Mouse (Mus musculus) ZHBTc4 (cell line): ENCODE data around the gene Chchd6.

Experiments
- DNase-seq: peaks from one replicate; pipeline ENCODE4 v3.0.0-alpha.2; 2011; ENCODE audit warnings: low read depth, low spot score

Chchd6 gene

DNA sequence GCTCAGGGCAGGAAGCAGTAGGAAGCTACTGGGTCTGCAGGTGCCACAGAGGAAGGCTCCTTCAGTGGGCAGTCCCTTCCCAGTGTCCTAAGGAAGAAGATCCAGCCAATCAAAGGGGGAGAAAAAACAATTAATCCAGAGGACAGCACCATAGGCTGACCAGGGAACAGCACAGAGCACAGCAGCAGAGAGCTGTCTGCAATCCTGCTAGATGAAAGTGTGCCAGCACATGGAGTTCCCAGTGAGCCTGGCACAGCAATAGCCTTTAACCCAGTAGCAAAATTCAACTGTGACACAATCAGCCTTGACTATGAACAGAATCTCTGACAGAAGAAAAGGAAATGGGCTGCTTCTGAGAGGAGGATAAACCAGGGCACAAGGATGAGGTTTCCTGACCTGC lies 9.8 kb downstream of the Chchd6 start:
- no peak for DNase-seq

DNA sequence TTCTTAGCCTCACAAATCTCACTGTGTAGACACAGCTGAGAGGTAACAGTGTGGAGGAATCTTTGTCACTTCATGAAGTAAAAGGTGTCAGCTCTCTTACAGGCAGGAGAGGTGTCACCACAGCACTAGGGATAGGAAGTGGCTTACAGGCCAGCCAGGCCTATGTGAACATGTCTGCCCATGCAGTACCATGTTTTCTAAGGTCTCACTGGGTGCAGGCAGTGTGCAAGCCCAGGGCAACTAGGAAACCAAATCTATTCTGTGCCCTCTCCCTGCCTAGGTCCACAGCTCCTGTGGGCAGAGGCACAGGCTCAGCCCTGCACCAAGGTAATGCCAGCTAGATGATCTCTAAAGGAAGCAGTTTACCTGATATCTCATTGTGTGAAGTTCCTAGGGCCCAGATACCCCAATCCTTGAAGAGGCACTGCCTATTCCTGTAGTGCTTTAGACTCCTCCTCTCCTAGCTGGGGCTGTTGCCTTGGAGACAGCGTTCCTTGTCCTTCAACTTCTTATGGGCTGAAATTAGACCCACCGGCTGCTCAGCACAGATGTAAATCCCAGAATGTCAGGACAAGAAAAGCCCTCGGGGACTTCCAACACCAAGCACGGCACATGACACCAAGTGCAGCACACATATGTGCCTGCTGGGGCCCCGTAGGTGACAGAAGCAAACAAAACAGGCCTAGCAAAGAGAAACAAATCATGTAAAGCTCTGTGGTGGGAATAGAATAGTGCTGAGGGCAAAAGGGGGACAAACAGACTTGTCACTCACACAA lies 10.6 kb downstream of the Chchd6 start:
- peak; percentile 7 for DNase-seq

DNA sequence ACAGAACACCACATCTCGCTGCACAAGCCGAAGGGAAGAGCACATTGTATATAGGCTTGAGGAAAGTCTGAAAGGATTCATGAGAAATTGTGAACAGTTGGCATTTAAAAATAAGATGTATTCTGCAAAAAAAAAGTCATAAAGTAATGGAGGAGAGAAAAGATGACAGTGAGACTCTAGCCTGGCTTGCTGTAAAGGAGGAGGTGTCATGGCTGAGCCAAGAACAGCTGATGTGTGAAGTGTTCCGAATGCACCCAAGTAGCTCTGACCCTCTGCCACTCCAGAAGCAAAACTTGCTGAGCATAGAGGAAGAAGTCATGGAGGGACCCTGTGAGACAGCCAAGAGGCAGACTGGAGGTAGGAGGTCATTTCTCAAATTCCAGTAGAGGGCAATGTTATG lies 12.3 kb downstream of the Chchd6 start:
- DNase-seq: no peak

DNA sequence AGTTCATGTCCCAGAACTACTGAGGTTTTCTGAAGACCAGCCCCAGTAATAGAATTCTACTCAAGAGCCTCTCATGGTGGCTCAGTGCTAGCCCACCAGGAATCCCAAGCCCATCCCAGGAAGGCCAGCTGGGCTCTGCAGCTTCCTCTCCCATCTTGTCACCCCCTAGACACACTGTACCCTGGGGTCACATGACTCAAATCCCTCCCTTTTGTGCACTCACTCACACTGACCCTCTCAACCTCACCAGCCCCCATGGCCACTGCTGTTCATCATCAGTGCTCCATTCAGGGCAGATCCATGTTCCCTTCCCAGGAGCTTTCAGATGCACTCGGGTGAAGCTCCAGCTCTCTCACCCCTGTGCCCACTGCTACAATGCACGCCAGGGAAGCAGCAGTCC lies 20.8 kb downstream of the Chchd6 start:
- DNase-seq: no peak

DNA sequence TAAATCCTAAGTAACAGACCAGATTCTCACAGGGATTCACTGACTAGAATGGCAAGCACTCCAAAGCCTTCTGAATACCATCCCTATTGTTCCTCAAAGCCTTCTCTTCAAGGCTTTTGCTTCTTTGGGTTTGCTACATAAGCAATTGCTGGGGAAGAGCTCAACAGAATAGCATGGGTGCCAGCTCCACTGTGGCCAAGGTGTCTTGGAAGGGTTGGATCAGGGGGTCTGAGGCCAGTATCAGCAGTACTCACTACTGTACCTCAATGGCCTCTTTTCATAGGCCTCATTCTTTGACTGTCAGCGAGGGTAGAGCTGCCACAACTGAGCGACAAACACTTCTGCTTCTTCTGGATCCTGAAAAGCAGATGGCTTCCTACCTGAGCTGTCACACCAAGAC lies 21.7 kb downstream of the Chchd6 start:
- no peak for DNase-seq

DNA sequence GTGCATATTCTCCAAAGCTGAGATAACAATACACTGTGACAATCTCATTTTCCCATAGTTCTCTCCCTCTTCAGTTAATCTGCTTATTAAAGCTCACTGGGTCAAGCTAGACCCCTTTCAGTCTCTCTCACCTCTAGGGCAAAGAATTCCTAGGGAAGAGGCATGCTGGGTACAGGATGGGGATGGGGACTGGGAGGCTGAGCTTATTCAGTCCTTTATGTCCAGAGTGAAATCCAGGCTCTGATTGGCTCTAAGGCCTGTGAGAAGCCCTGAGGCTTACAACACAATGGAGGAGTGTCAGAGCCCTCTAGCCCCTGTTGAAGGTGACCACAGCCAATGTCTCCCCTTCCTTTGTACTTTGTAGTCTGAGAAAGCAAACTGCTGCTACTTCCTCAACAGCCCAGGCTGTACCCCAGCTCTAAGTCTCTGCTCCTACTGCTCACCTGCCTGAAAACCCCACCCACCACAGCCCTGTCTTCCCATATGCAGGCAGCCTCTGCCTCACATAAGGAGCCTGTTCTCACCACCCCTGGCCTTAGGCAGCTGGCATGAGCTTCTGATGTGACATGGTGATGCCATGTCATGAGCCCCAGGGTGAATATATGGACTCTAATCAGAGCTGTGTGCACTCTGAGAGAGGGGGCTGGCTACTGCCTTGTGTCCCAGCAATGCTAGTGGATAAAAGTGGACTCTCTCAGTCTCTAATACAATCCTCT lies 22.4 kb downstream of the Chchd6 start:
- DNase-seq: no peak

DNA sequence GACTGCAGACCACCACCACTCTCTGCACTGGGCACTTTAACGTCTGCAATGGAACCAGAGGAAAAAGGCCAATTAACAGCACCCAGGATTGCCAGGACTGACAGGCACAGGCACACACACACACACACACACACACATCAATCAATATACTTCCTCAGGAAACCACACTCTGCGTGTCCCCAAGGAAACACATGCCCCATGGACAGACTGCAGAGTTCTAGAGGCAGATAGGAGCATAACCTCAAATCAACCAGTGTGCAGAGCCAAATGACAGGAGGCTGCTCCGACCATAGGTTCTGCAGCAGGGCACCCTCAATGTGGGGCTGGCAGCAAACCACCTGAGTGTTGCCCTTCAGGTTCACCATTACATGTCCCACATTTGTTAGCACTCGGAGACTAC lies 26.1 kb downstream of the Chchd6 start:
- DNase-seq: no peak

DNA sequence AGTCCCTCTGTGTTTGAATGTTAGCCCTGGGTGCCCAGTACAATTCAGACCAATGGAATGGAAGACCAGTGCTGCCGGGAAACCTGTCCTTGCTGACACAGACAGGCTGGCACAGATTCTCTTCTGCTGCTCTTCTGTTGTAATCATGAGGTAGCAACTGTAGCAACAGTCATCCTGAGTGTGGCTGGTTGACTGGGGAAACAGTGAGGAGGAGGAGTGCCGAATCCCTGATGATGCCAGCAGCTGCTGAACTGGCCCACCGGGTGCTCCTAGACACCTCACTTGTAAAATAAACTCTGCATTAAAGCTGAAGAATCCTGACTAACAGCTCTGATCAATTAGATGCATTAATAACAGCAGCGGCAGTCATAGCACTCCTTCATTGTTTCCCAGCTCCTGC lies 28.7 kb downstream of the Chchd6 start:
- DNase-seq: no peak

DNA sequence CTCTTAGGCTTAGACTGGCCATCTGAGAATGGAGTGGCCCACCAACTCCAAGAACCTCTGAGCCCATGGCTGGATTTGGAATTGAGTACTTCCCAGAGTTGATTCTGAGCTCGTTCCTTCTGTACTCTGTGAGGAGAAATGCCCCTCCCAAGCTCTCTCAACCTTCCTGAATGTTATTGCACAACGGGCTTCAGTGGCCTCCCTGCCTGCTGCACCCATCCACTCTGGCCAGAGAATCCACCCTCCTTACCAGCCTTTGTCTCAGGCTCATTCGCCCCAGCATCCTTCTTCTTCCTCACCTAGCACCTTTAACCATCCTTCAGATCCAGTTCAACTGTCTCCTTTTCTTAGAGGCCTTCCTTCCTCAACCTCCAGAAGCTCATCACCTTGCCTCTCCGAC lies 32.1 kb downstream of the Chchd6 start:
- no peak for DNase-seq

DNA sequence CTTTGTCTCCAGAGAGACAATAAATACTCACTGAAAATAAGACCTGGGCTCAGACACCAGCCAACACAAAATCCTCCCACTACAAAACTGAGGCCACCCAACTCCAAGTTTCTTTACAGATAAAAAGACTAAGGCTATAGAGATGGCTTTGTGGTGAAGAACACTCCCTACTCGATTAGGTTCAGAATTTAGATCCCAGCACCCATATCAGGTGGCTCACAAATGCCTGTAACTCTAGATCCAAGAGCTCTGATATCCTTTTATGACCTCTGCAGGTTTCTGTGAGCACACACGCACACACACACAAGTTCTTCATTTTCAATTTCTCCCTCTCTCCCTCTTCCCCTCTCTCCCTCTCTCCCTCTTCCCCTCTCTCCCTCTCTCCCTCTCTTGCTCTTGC lies 34.6 kb downstream of the Chchd6 start:
- DNase-seq: no peak

DNA sequence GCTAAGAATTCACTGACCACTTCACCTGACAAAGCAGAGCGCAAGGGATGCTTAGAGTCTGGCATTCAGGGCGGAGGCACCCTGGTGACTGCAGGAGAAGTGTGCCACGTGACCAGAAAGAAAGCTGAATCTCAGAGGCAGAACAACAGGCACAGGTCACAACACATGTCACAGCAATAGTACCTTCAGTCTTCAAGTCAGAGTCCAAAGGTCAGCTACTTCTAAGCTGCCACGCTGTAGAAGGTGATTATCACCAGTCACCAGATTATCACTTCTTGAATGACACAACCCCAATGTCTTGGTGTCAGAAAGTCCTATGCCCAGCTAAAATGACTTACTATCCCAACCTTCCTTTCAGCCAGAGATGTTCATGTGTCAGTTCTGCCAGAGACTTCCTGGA lies 37.8 kb downstream of the Chchd6 start:
- no peak for DNase-seq

DNA sequence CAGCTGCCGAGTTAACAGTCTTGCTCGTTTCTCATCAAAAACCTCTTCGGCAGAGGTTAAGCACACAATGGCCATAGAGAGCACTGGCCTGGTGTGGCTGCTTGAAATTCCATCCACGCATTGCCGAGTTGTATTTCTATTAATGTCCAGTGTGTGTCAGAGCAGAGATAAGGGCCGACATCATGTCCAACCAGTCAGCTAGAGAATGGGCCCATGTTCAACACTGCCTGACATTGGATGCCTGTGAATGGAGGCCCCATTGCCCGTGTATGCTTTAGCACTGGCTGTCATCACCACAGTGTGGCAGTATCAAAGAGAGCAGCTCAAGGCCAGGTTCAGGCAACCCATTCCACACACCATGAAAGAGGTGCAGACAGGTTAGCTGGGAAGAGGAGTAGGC lies 38.9 kb downstream of the Chchd6 start:
- no peak for DNase-seq

DNA sequence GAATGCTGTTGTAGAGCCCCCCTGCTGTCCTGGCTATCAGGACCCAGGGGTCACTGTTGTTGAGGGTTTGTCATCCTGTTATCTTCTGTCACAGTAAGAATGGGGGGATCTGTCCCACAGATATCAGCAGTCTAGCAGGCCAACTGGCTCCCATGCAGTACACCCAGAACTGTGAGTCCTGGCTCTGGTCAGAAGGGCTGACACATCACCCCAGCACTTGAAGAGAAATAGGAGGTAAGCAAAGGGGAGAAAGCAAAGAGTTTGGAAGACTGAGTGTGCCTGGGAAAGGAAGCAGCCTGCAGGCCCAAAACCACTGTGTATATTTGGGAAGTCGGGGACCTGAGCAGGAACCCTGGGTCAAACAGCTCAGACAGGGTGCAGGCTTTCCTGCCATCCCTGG lies 39.5 kb downstream of the Chchd6 start:
- no peak for DNase-seq

DNA sequence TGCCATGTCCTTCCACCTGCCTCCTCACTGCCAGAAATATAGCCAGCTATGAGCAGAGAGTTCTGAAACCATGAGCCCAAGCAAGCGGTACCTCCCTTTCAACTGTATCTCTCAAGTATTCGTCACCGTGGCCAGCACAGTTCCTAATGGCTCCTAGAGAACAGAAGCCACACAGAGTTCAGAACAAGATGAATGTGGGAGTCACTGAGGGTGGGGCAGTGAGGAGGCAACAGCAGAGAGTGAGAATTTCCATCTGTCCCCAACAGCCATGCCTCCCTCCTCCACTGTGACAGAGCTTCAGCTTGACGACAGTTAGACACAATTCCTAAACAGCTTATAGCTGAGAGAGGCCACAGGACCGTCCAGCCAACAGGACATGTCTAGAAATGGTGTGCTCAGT lies 41.4 kb downstream of the Chchd6 start:
- no peak for DNase-seq

DNA sequence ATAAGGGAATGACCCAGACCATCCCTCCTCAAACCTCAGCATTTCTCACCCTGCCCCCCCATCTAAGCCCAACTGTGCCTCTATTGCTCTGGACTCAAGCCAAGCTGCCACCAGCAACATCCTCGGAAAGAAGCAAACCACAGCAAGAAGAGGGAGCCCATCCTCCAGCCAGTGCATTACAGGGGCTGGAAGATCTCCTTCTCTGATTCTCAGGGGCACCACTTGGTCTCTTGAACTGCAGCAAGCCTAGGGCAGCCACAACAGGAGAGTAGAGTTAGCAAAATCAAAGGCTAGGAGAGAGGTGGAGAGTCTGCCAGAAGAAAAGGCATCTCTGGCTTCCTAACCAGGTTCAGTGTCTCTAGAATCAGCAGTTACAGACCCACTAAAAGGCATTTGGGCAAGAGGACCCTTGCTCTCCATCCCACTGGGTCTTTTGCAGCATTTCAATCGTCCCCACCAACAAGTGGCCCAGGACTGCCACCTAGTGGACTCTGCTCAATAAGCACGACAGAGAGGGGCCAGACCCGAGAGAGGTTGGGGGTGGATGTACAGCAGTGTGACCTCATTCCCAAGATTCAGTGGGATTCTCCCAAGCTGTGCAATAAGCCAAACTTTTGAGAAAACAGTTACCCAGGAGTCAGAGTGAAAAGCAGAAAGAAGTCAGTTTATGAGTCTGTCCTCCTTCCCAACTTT lies 42.3 kb downstream of the Chchd6 start:
- peak; percentile 73 for DNase-seq

DNA sequence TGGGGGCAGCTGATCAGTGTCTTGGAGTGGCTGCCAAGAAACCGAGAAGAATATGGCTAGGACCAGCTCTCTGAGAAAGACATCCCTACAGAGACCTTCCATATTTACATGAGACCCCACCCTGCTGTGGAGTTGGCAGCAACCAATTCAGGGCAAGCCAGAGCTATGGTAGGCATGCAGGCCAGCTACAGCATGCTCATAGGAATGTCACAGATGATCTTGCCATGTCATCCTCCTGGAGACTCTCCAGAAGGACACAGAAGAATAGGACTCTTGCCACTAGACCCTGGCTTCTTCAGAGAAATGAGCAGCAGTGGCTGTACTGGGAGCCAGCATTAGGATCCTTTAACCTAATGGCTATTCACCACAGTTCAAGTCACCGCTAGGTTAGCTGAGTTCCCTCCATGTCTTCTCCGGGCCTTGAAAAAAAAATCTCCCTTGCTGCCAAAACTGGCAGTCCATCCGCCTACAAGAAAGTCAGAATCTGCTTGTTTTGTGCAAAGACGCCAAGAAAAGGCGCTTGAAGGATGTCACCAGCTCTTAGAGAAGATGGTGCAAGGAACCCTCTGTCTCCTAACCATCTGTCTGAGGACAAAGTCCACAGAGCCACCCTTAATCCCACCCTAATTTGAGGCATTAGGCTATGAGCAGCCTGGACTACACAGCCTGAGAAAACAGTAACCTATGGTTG lies 43.0 kb downstream of the Chchd6 start:
- no peak for DNase-seq

DNA sequence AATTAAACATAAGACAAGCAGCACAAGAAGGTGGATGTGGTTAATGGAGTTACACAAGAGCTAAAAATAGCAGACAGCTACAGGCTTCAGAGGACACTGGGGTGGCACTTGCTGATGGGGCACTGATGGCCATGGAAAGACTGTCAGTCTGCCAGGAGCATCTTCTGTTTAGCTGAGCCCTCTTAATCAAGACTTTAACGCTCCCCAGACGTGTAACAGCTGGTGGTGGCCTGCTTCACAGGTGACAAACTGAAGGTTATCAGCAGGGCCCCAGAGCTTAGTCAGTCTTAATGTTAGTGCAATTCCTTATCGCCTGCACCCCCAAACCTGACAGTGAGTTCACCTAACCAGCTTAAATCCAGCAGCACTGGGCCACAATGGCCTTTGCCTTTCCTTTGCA lies 46.3 kb downstream of the Chchd6 start:
- DNase-seq: no peak

DNA sequence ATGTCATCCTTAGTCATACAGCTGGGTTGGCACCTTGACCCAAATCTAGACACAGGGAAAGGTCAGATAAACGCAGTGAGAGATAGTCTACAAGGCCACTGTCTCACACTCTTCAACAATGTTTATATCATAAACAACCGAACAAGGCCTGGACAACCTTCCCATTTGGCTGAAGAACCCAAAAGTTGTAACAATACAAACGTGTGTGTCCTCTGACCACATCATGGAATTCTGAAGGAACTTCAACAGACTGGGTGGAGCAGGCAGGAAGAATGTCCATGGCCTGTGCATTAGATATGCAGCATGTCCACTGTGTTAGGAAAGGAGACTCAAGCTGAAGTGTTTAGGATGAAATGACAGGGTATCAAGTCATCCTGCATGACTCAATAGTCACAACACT lies 47.5 kb downstream of the Chchd6 start:
- no peak for DNase-seq

DNA sequence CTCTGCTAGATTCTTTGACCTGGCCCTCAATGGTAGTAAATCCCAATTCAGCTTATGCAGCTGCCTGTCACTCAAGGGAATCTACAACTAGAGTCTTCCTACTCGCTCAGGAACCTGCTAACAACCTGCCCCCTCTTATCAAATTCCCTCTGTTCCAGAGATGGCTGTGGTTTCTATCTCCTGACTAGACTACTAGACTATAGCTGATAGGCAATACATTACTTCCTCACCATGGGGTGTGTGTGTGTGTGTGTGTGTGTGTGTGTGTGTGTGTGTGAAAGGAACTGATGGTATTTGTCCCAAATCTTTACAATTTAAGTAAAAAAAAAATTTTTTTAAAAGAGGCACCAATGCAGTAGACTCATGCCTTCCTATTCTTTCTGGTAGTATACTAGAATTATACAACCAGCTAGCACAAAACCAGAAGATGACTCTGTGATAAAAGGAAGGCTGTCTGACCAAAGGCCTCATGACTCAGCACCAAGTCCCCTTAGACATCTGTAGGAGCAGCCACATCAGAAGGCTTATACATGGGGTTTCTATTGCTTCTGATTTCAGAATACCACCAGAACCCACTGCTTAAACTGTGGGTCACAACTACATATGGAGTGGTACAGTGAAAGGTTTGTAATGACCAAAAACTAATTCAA lies 57.2 kb downstream of the Chchd6 start:
- DNase-seq: no peak

DNA sequence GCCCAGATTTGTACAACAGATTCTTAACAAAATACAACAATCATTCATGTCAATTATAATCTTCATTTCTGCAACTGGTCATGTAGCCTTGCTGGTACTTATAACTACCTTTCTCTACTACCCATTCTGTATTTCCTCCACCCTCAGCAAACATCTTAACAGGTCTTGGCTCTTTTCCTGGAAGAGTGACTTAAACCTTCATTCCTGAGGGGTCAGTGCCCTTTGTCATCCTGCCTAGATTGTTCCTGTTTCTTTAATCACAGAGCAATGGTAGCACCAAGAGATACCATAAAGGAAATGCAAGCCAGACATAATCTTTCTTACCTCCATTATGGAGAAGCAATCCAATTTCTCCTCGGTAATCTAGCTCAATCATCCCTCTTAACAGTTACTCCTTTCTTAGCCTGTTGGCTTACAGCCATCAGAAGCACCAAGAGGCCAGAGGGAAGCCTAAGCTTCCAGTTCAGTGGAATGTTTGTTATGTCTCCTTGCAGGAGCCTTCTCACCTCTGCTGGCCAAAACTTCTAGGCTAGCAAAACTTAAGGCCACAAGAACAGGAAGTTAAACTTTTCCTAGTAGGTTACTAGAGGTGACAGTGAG lies 59.7 kb downstream of the Chchd6 start:
- no peak for DNase-seq

DNA sequence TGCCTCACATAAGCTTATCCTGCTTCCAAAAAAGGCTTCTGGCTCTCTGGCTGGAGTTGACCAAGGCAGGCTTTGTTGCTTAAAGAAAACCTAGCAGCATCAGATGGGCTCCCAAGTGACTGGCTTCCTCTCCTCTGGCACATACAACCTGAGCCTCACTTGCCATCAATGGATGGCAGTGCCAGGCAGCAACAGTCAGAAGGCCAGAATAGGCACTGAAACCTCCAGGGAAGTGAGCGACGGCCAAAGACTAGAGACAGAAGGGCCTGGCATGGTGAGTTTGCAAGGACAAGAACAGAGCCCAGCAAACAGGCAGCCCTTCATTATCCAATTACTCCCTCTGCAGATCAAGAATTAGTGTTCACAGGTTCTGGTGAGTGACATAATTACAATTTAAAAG lies 70.7 kb downstream of the Chchd6 start:
- DNase-seq: no peak
